Mouse (Mus musculus): ENCODE measurements around the gene Fut2.

Gene Fut2

DNA sequence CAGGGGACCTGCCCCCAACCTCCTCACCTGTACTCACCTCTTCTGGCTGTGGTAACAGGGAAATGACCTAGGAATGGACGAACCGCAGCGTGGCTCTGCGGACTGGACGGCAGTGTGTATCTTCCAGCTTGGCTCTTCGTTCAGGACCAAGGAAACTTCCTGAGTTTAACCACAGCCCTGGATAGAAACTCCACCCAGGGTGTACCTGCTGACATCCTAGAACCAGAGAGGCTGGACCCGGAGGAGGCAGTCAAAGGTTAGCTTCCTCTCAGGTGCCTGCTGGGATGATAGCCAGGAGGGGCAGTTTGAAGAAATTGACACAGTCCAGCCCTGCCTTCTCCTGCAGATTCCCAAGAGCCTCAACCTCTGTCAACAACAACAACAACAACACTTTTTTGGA lies at the start of gene Fut2:
Fut2 (minus strand) TSS at position 234 of the 400 bp plus-strand sequence.
- no peak for DNase-seq (ENCODE audit: low read depth, low spot score)

DNA sequence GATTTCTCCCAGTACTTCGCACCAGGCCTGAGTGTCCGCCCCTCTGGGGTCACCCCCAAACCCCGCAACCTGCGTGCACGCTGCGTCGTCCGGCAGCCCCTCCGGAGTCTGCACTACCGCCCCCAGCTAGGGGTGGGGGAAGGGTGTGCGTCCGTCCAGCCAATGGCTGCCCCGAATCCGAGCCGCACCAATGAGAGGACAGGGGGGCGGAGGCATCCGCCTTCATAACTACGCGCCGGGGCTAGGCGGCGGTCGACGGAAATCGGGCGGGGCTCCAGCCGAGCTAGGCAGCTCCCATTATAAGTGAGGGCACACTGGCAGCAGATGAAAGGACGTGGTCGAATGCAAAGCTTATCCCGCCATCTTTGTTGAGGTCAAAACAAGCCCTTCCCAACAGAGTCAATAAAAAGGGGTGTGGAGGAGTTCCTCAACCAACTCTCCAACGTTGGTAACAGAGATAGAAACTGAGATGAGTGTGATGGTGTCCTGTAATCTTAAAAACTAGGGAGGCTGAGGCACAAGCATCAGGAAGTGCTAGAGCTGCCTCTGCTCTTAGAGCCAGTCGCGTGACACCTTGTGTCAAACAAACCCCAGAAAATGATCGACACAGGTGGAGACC lies 49.0 kb upstream of the Fut2 start, which contains the start of gene Rpl18:
Rpl18 (plus strand) TSS at position 368 of the 619 bp plus-strand sequence.
- DNase-seq (ENCODE audit: low read depth, low spot score), result peak; percentile 86

DNA sequence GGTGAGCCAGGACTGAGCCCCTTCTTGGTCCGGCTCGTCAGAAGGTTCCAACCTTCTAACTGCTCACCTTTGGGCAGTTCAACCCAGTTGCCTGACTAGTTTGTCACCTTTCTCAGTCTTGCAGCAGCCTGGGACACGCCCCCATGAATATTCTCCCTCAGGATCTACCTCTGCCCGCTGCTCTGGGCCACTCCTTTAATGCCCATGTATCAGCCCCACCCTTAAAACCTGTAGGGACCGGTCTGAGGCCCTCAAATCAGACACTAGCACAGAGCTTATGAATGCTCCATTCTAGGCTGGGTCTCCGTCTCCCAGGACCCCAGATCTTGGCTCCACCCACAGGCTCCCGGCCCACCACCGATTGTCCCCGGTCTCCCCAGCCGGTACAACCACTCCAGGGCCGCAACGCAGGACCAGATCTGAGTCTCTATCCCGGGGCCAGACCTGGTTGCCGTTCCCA lies 48.5 kb upstream of the Fut2 start:
- DNase-seq (ENCODE audit: low read depth, low spot score), result no peak

DNA sequence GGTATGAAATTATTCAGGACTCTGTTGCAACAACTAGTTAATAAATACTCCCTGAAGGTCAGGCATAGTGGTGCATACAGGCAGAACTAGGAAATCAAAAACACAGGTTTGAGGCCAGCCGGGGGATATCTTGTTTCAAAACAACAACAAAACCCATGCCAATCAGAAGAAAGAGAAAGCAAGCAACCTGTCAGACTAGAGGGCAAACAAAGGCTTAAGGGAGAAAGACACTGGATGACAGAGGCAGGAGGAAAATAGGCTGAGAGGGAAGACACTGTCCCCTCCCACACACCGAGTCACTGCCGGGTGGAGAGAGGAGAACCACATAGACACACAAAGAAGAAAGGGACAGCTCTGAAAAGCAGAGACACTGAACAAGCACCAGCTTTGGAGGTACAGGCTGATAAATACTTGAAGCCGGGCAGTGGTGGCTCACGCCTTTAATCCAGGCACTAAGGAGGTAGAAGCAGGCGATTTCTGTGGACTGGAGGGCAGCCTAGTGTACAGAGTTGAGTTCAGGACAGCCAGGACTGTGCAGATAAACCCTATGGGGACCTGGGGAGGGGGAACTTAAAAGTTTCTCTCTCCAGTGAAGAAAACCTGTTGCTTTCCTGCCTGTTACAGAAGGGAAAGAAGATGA lies 47.8 kb upstream of the Fut2 start:
- no peak for DNase-seq (ENCODE audit: low read depth, low spot score)

DNA sequence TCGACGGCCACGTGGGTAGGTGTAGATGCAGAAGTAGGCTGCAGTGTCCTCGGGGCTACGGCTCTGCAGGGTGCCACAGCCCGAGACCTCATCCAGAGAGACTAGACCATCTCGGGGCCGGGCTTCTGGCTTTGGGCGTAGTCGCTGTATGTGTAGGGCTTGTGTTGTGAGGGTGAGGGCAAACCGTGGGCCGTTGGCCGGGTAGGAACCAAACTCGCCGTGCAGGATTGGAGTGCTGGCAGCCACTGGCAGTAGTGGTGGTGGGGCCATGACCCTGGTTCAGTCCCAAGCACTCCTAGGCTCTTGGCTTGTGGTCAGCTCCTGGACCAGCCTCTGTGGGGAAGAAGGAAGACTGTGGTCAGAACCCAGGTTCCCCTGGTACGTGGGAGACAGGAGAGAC lies 47.2 kb upstream of the Fut2 start:
- DNase-seq (ENCODE audit: low read depth, low spot score), result no peak

DNA sequence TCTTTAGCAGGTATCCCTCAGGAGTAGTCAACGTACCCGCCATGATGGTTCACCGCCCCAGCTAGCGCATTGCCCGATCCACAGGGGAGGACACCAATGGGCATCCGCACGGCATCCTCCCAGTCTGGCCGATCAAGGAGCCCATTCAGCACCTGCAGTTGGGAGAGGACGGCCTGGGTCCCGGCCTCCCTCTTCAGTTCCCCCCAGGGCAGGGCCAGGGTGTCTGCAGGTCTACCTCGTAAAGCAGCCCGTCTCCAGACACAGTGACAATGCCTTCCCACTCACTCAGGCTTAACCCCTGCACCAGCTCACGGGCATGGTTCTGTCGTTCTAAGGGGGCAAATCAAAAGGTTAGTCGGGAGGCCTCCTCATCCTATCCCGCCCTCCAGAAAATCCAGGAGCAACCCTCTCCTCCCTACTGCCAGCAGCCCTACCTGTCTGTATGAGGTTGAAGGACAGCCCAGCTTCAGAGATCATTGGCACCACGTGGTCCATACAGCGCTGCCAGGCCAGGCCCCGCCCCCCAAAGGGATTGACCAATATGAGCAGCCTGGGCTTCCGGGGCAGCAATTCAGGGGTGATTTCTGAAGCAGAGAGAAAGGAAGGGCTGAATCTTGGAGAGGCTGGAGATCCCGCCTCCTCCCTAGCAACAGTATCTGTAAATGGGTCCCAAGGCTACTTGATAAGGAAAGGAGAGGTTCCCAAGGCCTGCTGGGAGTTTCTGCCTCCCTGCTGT lies 46.0 kb upstream of the Fut2 start:
- no peak for DNase-seq (ENCODE audit: low read depth, low spot score)

DNA sequence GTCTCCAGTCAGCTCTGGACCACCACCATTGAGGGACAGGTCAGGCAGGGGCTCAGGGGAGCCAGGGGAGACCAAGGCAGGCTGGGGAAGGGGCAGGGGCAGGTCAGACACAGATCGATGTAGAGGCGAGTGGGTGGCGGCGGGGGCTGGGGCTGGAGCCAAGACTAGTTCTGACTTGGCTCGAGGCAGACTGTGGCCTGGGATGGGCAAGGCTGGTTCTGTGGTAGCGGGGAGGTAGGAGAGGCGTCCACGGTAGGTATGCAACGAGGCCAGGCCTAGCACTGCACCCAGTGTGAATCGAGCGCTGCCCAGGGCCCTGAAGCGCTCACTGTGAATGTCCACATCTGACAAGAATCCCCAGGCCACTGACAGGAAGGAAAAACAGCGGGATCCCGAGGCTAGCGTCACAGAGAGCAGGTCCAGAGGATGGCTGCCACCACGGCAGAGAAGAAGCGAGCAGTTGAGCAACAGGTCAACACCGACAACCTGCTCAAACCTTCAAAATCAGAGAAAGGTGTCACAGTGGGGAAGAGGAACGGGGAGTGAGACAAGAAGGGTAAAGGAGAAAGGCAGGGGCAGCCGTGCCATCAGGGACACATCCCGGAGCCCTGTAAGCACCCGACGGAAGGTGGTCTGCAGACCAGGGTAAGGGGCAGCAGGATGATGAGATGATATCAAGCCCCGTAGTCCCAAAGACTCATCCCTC lies 45.3 kb upstream of the Fut2 start:
- DNase-seq (ENCODE audit: low read depth, low spot score), result no peak

DNA sequence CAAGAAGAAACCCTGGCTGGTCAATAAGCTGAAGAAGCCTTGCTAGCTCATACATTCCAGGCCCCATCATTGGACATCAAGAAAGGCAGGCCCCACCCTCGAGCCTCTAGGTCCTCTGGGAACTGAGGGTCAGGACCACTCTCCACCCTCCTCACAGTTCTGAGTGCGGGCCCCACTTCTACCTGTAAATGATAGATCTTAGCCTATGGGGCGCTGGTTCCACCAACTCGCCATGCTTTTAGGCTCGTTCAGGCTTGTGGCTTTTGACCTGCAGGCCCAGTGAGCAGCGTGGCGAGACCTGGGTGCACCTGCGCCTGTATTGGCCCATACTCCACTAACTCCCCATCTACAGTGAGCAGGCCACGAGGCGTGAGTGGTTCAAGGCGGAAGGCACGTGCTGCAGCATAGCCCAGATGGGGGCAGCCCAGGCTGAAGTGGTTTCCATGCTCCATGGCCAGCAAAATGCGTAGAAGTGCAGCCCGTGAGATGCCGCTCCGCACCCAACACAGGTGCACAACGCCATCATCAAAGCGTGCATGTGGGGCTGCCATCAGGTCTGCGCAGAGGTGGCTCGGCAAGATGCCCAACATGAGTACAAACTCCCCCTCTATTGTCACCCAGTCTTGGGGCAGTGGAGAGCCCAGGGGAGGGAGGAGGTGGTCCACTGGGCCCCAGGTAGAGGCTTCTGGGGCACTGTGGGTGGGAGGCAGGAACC lies 44.4 kb upstream of the Fut2 start:
- no peak for DNase-seq (ENCODE audit: low read depth, low spot score)

DNA sequence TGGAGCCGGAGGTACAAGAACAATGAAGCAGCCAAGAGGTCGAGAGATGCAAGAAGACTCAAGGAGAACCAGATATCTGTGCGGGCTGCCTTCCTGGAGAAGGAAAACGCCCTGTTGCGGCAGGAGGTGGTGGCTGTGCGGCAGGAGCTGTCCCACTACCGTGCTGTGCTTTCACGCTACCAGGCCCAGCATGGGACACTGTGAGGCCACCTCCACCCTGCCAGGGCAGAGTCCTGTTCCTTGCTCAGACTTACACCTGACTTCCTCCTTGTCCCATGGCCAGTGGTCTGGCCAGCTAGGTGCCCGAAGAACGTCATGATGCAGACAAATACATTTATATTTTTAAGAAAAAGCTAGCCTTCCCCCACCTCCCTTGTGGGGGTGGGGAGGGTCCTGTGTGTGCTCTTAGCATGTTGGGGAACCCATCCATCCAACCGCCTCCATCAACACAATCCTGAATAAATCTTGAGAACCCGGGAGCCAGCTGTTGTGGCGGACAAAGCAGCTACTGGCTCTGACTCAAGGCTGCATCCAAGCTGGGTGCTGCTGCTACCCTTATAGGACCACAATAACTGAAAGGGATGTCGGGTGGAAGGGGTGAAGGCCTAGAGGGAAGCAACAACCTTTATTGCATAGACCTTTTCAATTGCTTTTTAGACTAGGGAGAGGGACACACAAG lies 43.6 kb upstream of the Fut2 start:
- no peak for DNase-seq (ENCODE audit: low read depth, low spot score)

DNA sequence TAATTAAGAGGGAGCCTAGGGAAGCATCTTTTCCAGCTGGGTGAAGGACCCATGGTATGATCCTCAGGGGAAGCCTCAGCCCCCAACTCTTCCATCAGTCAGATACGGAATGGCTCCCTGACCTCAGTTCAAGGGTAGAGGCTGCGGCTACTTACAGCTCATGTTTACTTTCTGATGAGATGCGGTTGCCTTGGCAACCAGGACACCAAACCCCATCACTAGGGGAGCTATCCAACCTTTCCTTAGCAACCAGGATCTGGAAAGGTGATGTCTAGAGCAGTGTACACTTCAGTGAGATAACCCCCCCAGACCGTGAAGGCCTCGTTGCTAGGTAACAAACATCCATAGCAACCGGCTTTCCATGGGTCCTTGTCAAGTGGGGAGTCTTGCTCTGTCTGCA lies 42.8 kb upstream of the Fut2 start:
- no peak for DNase-seq (ENCODE audit: low read depth, low spot score)

DNA sequence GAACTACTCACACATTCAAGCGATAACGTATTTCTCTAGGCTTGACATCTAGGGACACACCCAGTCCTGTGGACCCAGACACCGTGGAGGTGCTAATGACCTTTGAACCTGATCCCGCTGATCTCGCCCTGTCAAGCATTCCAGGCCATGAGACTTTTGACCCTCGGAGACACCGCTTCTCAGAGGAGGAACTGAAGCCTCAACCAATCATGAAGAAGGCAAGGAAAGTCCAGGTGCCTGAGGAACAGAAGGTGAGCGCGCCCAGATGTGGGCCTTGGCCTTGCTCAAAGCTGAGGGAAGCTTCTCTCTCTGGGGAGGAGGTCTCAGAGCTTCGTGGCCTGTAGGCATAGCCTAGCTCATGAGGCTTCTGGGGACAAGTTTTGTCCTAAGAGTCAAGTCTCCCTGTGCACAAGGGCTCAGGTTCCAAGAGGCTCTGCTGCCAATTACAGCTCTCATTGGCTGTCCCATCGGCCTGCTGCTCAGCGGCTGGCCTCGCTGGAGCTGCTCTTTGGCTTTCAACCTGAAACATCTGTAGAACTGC lies 42.1 kb upstream of the Fut2 start:
- DNase-seq (ENCODE audit: low read depth, low spot score), result no peak

DNA sequence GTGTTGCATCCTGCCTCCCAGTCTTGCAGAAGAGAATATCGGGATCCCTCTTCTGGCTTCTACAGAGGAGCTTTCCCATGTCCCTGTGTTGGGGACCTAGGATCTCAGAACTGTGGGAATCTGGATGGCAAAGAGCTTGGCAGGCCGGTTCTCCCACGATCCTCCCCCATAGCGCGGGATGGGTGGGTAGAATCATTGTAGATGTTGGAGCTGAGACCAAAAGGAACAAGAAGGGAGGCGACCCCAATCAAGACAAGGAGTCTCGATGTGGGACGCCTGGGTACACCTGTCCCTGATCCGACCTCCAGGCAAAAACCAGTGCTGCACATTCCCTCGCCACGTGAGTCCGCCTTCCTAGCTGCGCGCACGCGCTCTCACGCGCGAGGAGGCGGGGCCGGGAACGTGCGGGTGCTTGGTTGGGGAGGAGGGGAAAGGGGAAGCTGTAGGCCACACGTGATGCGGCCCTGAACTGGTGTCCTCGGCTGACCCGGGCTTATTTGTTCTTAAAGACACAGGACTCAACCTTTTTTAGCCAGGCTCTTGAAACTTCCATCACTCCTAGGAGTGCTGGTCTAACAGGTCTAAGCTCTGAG lies 41.3 kb upstream of the Fut2 start:
- peak; percentile 93 for DNase-seq (ENCODE audit: low read depth, low spot score)

DNA sequence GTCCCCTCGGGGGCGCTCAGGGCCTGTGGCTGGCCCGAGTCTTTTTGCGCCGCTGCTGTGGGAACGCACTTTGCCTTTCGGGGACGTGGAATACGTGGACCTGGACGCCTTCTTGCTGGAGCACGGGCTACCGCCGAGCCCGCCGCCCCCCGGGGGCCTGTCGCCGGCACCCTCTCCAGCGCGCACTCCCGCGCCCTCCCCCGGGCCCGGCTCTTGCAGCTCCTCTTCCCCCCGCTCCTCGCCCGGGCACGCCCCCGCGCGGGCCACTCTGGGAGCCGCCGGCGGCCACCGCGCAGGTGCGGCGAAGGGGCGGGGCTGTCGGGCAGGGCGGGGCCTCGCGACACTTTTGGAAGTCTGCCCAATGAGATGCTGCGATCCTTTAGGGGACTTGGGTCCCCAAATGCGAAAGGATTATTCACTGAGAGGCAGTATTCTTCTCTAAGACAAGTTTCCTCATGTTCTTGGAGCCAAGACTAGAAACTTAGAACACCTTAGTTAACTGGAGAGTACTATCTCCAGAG lies 40.6 kb upstream of the Fut2 start:
- DNase-seq (ENCODE audit: low read depth, low spot score), result peak; percentile 73

DNA sequence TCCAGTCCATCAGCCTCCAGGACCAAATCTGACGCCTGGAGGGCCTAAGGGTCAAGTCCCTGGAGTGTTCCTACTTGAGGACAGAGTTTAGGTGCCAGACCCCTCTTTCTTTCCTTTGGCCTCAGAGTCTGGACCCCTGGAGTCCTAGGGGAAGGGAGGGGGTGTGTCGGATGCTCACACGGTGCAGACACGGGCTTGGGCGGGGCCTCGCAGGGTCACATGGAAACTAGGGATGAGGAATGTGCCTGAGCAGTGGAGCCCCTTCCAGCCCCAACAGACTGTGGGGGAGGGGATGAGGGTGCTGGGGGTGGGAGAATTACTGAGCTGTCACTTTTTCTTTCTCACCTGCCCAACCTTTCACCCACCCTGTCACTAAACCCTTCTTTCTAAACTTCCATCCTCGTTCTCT lies 39.7 kb upstream of the Fut2 start:
- DNase-seq (ENCODE audit: low read depth, low spot score), result peak; percentile 65

DNA sequence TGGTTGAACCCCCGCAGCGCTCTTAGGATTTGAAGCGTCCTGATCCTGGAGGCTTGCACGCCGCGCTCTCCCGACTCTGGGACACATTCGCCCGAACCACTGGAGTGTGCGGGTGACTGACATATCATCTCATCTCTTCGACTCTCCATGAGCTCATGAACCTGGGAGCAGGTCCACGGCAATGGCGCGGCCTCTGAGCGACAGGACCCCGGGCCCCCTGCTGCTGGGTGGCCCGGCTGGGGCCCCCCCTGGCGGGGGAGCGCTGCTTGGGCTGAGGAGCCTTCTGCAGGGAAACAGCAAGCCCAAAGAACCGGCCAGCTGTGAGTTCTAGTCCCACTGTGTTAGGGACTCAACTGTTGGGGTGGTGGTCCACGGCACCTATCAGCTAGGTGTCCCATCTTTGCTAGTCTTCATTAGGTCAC lies 39.3 kb upstream of the Fut2 start:
- DNase-seq (ENCODE audit: low read depth, low spot score), result no peak

DNA sequence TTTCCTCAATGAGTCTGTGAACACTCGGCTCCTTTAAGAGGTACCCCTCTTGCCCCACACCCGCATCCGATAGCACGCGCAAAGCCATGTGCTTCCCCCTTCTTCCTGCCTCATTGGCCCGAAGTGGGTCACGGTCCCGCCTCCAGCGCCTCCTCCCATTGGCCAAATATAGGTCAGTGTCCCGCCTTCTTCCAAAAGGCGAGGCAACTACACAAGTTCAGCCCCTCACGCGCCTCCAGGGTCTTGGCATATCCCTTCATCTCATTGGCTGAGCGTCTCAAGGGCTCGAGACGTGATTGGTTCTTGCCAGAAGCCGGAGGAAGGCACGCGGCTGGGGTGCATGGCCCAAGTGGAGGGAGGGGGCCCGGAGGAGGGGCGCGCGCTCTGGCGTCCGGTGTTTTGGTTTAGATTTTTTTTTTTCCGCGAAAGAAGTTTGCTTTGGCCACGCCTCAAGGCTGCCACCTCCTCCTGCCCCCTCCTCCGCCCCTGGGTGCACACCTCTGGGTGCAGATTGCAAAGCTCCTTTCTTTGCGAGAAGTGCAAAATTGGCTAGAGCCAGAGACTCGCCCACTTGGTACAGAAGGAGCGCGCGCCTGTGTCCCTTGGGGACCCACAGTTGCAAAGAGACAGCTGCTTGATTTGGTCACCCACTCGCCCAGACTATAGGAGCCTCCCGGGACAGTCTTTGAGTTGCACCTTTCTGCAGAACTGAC lies 38.7 kb upstream of the Fut2 start, which contains the start of gene Dbp:
Dbp (plus strand) TSS at position 359 of the 713 bp plus-strand sequence.
- peak; percentile 98 for DNase-seq (ENCODE audit: low read depth, low spot score)

DNA sequence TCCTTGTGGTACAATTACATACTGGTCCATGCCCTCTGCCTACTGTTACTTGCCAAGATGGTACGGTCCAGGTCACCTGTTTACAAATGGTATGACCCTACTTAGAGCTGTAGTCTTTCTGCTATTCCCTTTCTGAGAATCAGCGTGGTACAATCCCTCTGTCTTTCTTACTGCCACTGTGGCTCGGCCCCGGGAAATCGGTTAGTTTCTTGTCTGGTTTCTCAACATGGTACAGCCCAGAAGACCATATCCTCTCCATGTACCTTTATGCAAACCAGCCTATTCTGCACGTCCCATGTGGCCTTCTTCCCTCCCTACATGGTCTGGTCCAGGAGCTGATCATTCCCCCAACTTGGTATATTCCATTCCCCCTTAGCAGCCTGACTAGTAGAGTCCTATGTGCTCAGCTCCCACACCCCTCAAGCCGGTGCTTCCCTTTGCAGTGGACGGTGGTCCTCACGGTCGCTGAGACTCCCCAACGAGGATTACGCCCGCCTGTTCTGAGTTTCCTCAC lies 37.9 kb upstream of the Fut2 start:
- DNase-seq (ENCODE audit: low read depth, low spot score), result peak; percentile 91

DNA sequence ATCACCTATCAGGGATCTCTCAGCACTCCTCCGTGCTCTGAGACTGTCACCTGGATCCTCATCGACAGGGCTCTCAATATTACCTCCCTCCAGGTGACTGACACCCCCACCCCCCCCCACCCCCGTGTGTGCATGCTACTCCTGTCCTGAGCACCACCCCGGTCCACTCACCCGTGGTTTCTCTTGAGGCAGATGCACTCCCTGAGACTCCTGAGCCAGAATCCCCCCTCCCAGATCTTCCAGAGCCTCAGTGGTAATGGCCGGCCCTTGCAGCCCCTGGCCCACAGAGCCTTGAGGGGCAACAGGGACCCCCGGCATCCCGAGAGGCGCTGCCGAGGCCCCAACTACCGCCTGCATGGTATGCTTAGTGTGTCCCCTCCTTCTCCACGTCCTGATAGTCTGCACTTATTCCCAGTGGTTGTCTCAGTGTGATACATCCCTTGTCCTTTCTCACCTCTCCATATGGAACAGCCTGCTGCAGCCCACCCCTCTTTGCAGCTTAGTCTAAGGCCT lies 37.4 kb upstream of the Fut2 start:
- no peak for DNase-seq (ENCODE audit: low read depth, low spot score)
